Mouse (Mus musculus) kidney, adult 2 months (tissue): ENCODE data around the gene Gucy1b1.

ENCODE experiments used
- CTCF ChIP-seq: fragments of 200-500 bp; conservative IDR thresholded peaks from 2 replicates; pipeline ENCODE4 v1.5.1; 2011; ENCODE audit warnings: low read depth, mild to moderate bottlenecking, control low read depth, low read length, moderate library complexity, mixed read lengths; ENCODE audit not compliant: insufficient read depth, insufficient read length
- POLR2A ChIP-seq: fragments of 200-500 bp; IDR thresholded peaks from one replicate; pipeline ENCODE4 v1.6.1; 2011; ENCODE audit warnings: low read depth, low read length, control low read depth

- TF ChIP-seq CTCF: no peak
- TF ChIP-seq POLR2A: no peak
Observed at GRCm38 (mm10) chr3:82118916-82119315, 44.4 kb upstream of the Gucy1b1 start.
